Mouse (Mus musculus) left cerebral cortex, postnatal 10 days (tissue): ENCODE results near the gene Uba3. TPM values are rescaled to one million over a fixed set of nuclear protein-coding genes. Genes with fewer than 3 reads are reported as not detected.

Source experiments
- DNase-seq, 2 experiments: peaks; one replicate each; pipeline ENCODE4 v3.0.0; 2021 to 2022; ENCODE audit warnings: low spot score in 2 of 2, mixed read lengths in 1 of 2; ENCODE audit errors: extremely low spot score in 1 of 2
- intact Hi-C: fragments of 180-260 bp; cut with DNase I; formaldehyde crosslinking; loops from one replicate; pipeline ENCODE4 v1.15.1; 2025
- total RNA-seq, 2 experiments: library from RNA; stranded (reverse); gene quantifications; 2 replicates each; pipeline ENCODE4 v1.2.3; 2021

Uba3 gene
- 10 to 100 TPM; 62.8 to 64.4 TPM for total RNA-seq

DNA sequence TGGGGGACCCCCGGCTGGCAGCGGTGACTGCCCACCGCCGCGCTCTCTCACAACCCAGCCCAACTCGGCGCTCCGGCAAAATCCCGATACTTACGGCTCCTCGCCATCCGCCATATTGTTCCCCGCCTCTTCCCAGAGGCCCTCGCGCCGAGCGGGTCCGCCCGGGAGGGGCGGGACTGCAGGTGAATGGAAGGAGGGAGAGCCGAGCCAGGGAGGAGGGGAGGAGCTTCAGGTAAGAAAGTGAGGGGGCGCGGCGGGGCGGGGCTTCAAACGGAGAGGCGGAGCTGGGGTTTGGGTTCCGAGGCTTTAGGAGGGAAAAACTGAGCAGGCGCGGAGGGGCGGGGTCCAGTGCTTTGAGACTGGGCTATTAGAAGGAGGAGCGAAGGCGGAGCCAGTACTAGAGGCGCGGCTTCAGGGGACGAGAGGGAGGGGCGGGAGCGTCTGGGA lies at the start of gene Uba3:
Uba3 (minus strand) TSS at position 209 of the 447 bp plus-strand sequence.
- DNase-seq: peak; percentile 98 to 100
- intact Hi-C loops: no loop called here

- peak; percentile 9 to 40 for DNase-seq
- intact Hi-C loops: no loop called here
Observed at GRCm38 (mm10) chr6:97252711-97253221, 47.3 kb upstream of the Uba3 start, which contains the start of gene Lmod3. Gene Lmod3, minus strand, starts transcription at chr6:97252759.

DNA sequence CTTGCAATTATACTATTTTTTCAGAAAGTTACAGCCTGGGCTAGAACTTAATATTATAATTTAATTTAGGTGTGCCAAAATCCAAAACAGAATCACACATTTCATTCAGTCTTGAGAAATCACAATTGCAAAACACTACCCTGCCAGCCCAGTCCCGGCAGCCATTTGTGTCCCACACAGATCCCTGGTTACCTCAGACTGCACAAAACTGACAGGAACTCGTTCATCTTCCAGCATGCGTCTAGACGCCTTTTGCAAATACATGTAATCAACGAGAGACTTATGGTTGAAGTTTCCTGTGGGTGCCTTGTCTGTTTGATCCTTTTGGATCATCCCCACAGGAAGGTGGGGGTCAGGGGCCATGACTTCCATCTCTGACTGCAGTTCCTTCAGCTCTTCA lies 46.6 kb upstream of the Uba3 start:
- DNase-seq: no peak
- intact Hi-C loops: no loop called here

GRCm38 (mm10) chr6:97250966-97251365 lies 45.5 kb upstream of the Uba3 start:
- DNase-seq: peak; percentile 18 to 39
- intact Hi-C loops: no loop called here

DNA sequence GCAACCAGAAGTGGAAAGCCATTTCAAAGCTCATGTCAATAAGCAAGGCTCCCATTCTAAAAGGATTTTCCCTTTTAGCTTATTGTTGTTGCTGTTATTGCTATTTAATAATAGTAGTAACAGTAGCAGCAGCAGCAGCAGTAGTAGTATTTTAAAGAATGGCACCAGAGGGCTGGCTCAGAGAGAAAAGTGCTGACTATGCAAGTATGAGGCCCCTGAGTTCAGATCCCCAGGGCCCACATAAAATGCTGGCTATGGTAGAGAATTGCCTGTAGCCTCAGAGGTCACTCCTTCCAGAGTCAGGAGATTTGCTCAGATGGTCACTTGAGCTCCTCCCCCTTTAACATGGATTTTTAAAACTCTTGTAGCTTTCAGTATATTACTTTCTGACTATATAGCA lies 39.8 kb upstream of the Uba3 start:
- intact Hi-C loops: no loop called here
- DNase-seq: no peak

- intact Hi-C loops: no loop called here
Observed at GRCm38 (mm10) chr6:97242522-97242921, 37.1 kb upstream of the Uba3 start.

GRCm38 (mm10) chr6:97240092-97240491 lies 34.6 kb upstream of the Uba3 start:
- no peak for DNase-seq
- intact Hi-C loops: no loop called here

More at GRCm38 (mm10) chr6:97242522-97242921, 37.1 kb upstream of the Uba3 start:
- DNase-seq: no peak

- DNase-seq: no peak
- intact Hi-C loops: no loop called here
Observed at GRCm38 (mm10) chr6:97239360-97239759, 33.9 kb upstream of the Uba3 start.

- DNase-seq: no peak
- intact Hi-C loops: no loop called here
Observed at GRCm38 (mm10) chr6:97236088-97236487, 30.6 kb upstream of the Uba3 start.

GRCm38 (mm10) chr6:97234911-97235668 lies 29.6 kb upstream of the Uba3 start:
- DNase-seq: no peak
- intact Hi-C loops: no loop called here

GRCm38 (mm10) chr6:97227067-97227847 lies 21.8 kb upstream of the Uba3 start:
- no peak for DNase-seq
- intact Hi-C loops: no loop called here

GRCm38 (mm10) chr6:97226083-97226491 lies 20.6 kb upstream of the Uba3 start:
- intact Hi-C loops: no loop called here
- no peak for DNase-seq

- intact Hi-C loops: no loop called here
Observed at GRCm38 (mm10) chr6:97224505-97224904, 19.1 kb upstream of the Uba3 start.

GRCm38 (mm10) chr6:97223566-97223965 lies 18.1 kb upstream of the Uba3 start:
- intact Hi-C loops: no loop called here

More at GRCm38 (mm10) chr6:97224505-97224904, 19.1 kb upstream of the Uba3 start:
- no peak for DNase-seq

GRCm38 (mm10) chr6:97222931-97223467 lies 17.6 kb upstream of the Uba3 start:
- DNase-seq: no peak

More at GRCm38 (mm10) chr6:97223566-97223965, 18.1 kb upstream of the Uba3 start:
- no peak for DNase-seq

GRCm38 (mm10) chr6:97222321-97222720 lies 16.9 kb upstream of the Uba3 start:
- intact Hi-C loops: no loop called here
- no peak for DNase-seq

More at GRCm38 (mm10) chr6:97222931-97223467, 17.6 kb upstream of the Uba3 start:
- intact Hi-C loops: no loop called here

DNA sequence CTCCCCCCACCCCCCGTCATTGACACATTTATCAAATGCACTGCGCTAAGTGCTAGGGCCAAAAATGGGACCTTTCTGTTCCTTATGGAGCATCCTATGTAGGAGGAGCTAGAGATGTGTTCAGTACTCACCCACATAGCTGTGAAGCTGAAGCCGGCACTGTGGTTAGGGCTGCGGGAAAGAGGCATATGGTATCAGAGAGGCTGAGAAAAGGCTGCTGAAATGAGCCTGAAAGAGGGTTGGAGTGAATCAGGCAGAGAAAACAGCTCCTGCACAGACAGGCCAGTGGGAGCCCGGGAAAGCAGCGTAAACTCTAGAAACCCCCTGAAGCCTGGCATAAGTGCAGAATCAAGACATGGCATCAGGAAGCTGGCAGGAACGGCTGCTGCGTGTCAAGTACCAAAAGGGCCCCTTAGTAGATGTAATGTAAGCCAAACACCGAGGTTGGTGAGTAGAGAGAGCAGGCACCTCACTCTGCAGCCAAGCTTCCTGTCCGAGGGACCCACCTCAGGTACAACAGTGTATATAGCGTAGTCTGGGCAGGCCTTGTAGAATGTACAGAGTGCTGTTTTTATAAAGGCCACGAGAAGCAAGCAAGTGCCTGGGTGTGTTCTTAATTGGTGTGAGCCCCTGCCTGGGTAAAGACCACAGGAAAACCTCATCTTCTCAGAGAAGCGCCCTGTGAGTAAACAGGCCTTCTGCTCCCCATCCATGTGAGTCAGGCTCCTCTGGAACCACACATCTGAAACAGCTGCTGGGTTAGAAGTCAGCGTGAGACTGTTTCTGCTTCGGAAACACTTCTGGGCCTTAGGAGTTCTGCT lies 16.0 kb upstream of the Uba3 start:
- intact Hi-C loops: no loop called here
- peak in 1 of 2 experiments; percentile 53 for DNase-seq

- DNase-seq: no peak
- intact Hi-C loops: no loop called here
Observed at GRCm38 (mm10) chr6:97220672-97221071, 15.2 kb upstream of the Uba3 start.
